Mouse (Mus musculus) retina, embryonic 14.5 days (tissue): Measurements from ENCODE around the gene Uaca.
A peak's percentile ranks its signal among the peaks of the same experiment; 100 is the strongest.

Source experiments
- DNase-seq: peaks from one replicate; pipeline ENCODE4 v3.0.0-alpha.2; 2015; ENCODE audit warnings: low spot score

Gene Uaca

DNA sequence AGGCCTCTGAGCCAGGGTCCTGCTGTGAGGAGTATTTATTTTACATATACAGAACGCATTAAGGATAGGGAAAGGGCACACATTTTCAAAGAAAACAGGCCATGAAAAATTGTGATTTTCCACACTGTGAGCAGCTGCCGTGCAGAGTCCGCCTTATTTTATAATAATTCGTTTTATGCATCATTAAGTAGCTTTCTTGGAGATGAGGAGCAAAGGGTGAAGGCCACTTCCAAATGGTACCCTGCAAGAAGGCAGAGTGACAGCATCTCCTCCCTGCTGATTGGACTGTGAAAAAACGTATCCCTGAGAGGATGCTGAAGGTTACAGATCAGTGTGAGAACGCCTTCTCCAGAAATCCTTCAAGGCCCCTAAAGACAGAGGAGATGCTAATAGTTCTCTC is 90.8 kb downstream of the Uaca start:
- no peak for DNase-seq

DNA sequence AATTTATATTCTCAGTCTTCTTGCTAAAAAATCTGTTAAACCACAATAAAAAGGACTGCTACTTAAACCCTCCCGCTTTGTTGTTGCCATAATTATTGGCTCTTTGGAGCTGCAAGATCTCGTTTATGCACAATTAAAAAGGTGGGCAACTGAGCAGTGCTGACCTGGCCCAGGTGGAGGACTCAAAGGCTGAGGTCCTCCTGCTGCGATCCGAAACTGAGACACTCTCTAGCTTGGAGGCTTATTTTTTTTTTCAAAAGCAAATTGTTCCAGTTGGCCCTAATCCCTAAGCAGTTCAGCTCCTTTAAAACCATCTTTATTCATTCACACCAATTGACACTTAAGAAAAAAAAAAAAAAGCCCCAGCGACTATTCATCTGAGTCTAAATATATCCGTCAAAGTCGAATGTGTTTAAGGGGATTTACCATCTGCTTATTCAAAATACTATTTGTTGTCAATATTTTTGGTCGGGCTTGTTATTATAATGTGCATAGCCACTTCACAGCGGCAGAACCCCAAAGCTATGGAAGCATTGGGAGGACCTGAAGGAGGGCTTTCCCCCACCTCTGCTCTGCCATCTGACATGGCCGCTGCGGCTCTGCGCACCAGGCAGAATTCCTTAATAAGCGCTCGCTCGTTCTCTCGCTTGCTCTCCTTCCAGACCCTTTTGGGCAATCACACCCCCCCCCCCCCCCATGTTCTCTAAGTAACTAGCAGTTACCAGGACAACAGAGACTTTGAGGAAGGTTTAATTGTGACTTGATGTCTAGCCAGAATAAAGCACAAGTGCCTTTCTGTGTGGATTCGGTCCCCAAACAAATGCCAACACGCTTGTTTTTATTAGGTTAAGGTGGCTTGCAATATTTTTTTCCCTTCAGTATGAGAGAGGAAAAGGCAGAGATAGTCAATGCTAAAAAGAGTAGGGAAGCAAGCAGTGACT is 92.4 kb downstream of the Uaca start:
- peak; percentile 42 for DNase-seq

- peak; percentile 44 for DNase-seq
These were observed 93.1 kb downstream of the Uaca start for GRCm38 (mm10) chr9:60887389-60887811.

GRCm38 (mm10) chr9:60893511-60893910 is 99.2 kb downstream of the Uaca start:
- no peak for DNase-seq

GRCm38 (mm10) chr9:60895486-60896110 is 101.3 kb downstream of the Uaca start:
- DNase-seq, result peak; percentile 80

DNA sequence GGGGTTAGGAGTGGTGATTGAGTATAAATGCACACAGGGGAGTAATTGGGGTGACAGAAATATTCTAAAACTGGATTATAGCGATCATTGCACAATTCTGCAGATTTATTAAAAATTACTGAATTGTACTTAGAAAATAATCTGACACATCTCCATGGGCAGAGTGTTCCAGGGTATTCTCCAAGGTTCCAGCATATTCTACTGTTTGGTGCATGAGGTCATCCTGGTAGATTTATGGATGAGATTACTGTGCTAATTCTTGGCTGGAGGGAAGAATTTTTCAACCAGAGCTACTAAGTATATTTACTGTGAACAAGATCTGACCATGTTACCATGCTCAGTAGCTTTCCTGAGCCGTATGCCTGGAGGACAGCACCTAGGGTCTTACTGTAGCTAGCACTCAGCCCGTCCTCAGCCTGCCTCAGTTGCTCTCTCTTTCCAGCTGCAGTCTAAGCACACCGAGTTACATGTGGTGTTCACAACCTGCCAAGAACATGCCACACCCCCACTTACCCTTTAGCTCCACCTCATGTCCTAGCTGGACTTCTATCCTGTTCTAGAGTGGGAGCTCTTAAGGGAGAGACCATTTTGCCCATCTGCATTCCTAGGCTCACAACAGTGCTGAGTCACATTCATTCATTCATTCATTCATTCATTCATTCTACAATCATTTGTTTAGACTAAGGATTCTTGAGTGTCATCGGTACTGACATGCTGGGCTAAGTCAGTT is 104.1 kb downstream of the Uaca start:
- DNase-seq, result no peak

GRCm38 (mm10) chr9:60899201-60899600 is 104.9 kb downstream of the Uaca start:
- no peak for DNase-seq

- DNase-seq, result no peak
These were observed 105.6 kb downstream of the Uaca start for GRCm38 (mm10) chr9:60899797-60900459.

- DNase-seq, result no peak
These were observed 117.9 kb downstream of the Uaca start for GRCm38 (mm10) chr9:60912266-60912665.

GRCm38 (mm10) chr9:60913626-60914025 is 119.3 kb downstream of the Uaca start:
- no peak for DNase-seq

GRCm38 (mm10) chr9:60919936-60920672 is 125.8 kb downstream of the Uaca start:
- DNase-seq, result no peak

DNA sequence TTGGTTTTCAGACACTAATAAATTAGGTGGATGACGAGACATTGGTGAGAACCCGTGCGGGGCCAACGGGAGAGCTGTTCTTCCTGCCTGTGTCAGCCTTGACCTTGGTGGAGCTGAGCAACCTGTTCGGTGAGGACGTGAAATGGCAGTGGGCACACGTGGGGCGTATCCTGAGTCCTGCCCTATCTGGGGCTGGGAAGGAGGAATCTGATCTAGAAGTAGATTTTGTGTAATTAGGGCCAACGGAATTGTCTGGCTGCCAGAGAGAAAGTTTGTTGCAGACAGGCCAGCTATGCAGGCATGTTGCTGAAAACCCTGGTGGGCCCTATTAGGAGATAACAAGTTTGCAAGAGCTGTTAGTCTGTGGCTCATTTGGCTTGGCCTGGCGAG is 126.3 kb downstream of the Uaca start:
- DNase-seq, result no peak

GRCm38 (mm10) chr9:60921287-60921686 is 126.9 kb downstream of the Uaca start:
- DNase-seq, result no peak

DNA sequence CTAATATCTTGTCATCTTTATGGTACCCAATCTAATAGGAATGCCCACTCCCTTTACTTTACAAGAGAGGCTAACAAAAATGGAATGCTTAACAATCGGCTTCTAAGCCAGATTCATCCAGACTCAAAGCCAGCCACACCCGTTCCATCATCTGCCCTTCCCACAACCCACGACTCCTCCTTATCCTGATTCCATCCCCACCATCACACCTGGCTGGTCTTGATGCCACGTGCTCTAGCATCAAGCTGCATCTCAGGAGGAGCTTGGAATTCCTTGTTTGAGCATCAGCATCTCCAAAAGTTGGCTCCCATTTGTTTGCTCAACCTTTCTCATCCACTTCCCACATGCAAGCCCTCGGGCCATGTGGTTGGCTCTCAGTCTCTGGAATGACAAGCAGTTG is 127.5 kb downstream of the Uaca start:
- DNase-seq, result no peak

DNA sequence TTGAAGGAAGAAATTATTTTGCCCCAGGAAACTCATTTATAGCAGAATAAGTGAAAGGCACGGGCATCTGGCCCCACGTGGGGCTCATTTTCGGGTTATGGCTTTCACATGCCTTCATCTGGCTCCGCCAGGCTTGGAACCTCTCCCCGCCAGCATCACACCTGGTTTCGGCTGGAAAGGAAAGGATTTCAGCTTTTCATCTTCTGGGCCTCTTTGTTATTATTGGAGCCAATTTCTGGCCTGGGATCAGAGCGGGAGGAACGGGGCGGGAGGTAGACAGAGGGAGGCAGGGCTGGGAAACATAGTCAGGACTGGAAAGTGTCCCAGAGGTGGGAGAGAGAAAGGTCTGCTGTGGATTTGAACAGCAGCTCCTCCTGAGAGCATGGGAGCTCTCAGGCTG is 132.0 kb downstream of the Uaca start:
- no peak for DNase-seq

DNA sequence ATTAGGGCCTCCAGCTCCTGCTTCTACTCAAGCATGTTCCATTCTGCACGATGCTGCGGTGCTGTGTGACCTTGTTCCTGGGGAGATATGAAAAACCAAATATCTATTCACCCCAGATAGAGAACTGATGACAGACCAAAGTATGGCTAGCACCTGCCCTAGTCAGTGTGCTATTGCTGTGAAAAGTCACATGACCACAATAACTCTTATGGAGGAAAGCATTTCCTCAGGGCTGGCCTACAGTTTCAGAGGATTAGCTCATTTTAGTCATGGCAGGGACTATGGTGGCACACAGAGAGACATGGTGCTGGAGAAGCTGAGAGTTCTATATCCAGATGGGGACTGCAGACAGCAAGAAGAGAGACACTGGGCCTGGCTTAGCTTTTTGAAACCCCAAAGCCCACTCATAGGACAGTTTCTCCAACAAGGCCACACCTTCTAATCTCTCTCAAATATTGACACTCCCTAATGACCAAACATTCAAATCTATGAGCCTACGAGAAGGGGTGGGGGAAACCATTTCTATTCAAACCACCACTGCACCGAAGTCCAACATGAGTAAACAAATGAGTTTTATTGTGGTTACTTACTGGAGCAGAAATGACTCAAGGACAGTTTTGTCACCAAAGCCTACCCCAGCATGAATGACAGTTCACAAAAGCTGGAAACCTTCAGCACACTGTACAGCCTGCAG is 135.1 kb downstream of the Uaca start:
- peak; percentile 16 for DNase-seq
